ENCODE assay signal across 26 mouse cellular contexts in genomic region chr3:154381561-154381960, GRCm38 (mm10). TPM values are rescaled to one million over a fixed set of nuclear protein-coding genes. Genes with fewer than 3 reads are reported as not detected.
DNase-seq lines count a peak whose midpoint lies in the region; ATAC-seq lines count a peak whose summit lies in the region.
"Had no signal": no experiment of that assay in that cellular context is flagged by ENCODE, and none has a peak within 500 bp of the region (broad histone marks: within the 10 kb centered on the region; RNA-seq: fewer than 3 reads in every experiment).

No protein-coding gene starts in this region.

- no peak overlapping the region for H3K4me3 ChIP-seq in forebrain, embryonic 11.5 days (ENCODE audit: low read depth, low read length)
- H3K4me3 ChIP-seq in forebrain, embryonic 16.5 days (replicated peaks; ENCODE audit: low read length) = no peak overlapping the region
- H3K4me3 ChIP-seq in midbrain, embryonic 14.5 days (replicated peaks; ENCODE audit: low read depth, low read length) = no peak overlapping the region
- no peak overlapping the region for H3K4me3 ChIP-seq in midbrain, embryonic 15.5 days
- no peak overlapping the region for H3K4me3 ChIP-seq in embryonic facial prominence, embryonic 10.5 days
- H3K4me3 ChIP-seq: erythroblast, embryonic 14.5 days; heart, embryonic 15.5 days; hindbrain, embryonic 15.5 days; layer of hippocampus, adult 2 months; neural tube, embryonic 13.5 days had no signal

- H3K27me3 ChIP-seq in forebrain, embryonic 11.5 days (ENCODE audit: control insufficient read depth, insufficient read depth, low read length) = no peaks in the 10 kb centered on the region
- no peaks in the 10 kb centered on the region for H3K27me3 ChIP-seq in forebrain, embryonic 16.5 days (replicated peaks; ENCODE audit: control insufficient read depth, insufficient read depth, low read length)
- H3K27me3 ChIP-seq in midbrain, embryonic 14.5 days (ENCODE audit: control insufficient read depth, insufficient read depth, low read length) = no peaks in the 10 kb centered on the region
- H3K27me3 ChIP-seq in midbrain, embryonic 15.5 days (replicated peaks) = 0 out of 2 replicates have a peak, but pooled peaks cover 3% of the 10 kb centered on the region
- peaks cover 23% of the 10 kb centered on the region for H3K27me3 ChIP-seq in embryonic facial prominence, embryonic 10.5 days (replicated peaks; ENCODE audit: low read depth, poor library complexity, severe bottlenecking)
- H3K27me3 ChIP-seq: heart, embryonic 15.5 days; hindbrain, embryonic 15.5 days; neural tube, embryonic 13.5 days had no signal

- no peak overlapping the region for H3K4me2 ChIP-seq in forebrain, embryonic 11.5 days (ENCODE audit: low read depth, low read length, severe bottlenecking)
- H3K4me2 ChIP-seq in forebrain, embryonic 16.5 days (ENCODE audit: low read length) = no peak overlapping the region
- H3K4me2 ChIP-seq in midbrain, embryonic 14.5 days (ENCODE audit: low read length) = no peak overlapping the region
- H3K4me2 ChIP-seq in midbrain, embryonic 15.5 days = no peak overlapping the region
- H3K4me2 ChIP-seq: heart, embryonic 15.5 days; hindbrain, embryonic 15.5 days; neural tube, embryonic 13.5 days had no signal

- peaks cover 8% of the 10 kb centered on the region; the same call in 1 of the 2 replicates for H3K4me1 ChIP-seq in forebrain, embryonic 11.5 days (replicated peaks; ENCODE audit: control insufficient read depth, insufficient read depth, low read length)
- peaks cover 7% of the 10 kb centered on the region for H3K4me1 ChIP-seq in forebrain, embryonic 16.5 days (replicated peaks; ENCODE audit: control insufficient read depth, insufficient read depth, low read length)
- H3K4me1 ChIP-seq in midbrain, embryonic 14.5 days (ENCODE audit: control insufficient read depth, insufficient read depth, low read length) = peaks cover 10% of the 10 kb centered on the region; the same call in 1 of the 2 replicates
- peaks cover 13% of the 10 kb centered on the region for H3K4me1 ChIP-seq in midbrain, embryonic 15.5 days
- H3K4me1 ChIP-seq in embryonic facial prominence, embryonic 10.5 days = peaks cover 46% of the 10 kb centered on the region
- H3K4me1 ChIP-seq: heart, embryonic 15.5 days had no signal

- 6% methylated on average over 5 of the region's 5 CpGs for WGBS in forebrain, embryonic 11.5 days
- 14% methylated on average over 5 of the region's 5 CpGs for whole genome bisulfite sequencing in forebrain, embryonic 16.5 days
- WGBS in midbrain, embryonic 14.5 days = 11% methylated on average over 5 of the region's 5 CpGs
- 11% methylated on average over 5 of the region's 5 CpGs for WGBS in midbrain, embryonic 15.5 days
- 27% methylated on average over 5 of the region's 5 CpGs for WGBS in embryonic facial prominence, embryonic 10.5 days

- H3K9me3 ChIP-seq in forebrain, embryonic 11.5 days (ENCODE audit: control insufficient read depth, low read length) = no peaks in the 10 kb centered on the region
- no peaks in the 10 kb centered on the region for H3K9me3 ChIP-seq in forebrain, embryonic 16.5 days (ENCODE audit: control insufficient read depth, low read length)
- H3K9me3 ChIP-seq in midbrain, embryonic 14.5 days (ENCODE audit: control insufficient read depth, low read length) = no peaks in the 10 kb centered on the region
- H3K9me3 ChIP-seq in midbrain, embryonic 15.5 days = no peaks in the 10 kb centered on the region
- H3K9me3 ChIP-seq in embryonic facial prominence, embryonic 10.5 days = no peaks in the 10 kb centered on the region
- H3K9me3 ChIP-seq: heart, embryonic 15.5 days; hindbrain, embryonic 15.5 days; neural tube, embryonic 13.5 days had no signal

- peak; percentile 37; the same call in 1 of the 2 replicates for ATAC-seq in forebrain, embryonic 11.5 days (replicated peaks; ENCODE audit: low FRiP score)
- no peak for ATAC-seq in forebrain, embryonic 16.5 days
- ATAC-seq in midbrain, embryonic 14.5 days (ENCODE audit: low FRiP score, low TSS enrichment) = no peak
- no peak for ATAC-seq in midbrain, embryonic 15.5 days (replicated peaks)

- H3K36me3 ChIP-seq in forebrain, embryonic 11.5 days (ENCODE audit: control insufficient read depth, insufficient read depth, low read length) = no peaks in the 10 kb centered on the region
- no peaks in the 10 kb centered on the region for H3K36me3 ChIP-seq in forebrain, embryonic 16.5 days (ENCODE audit: control insufficient read depth, insufficient read depth)
- no peaks in the 10 kb centered on the region for H3K36me3 ChIP-seq in midbrain, embryonic 14.5 days (ENCODE audit: control insufficient read depth, insufficient read depth, low read length)
- H3K36me3 ChIP-seq in midbrain, embryonic 15.5 days (replicated peaks) = no peaks in the 10 kb centered on the region
- H3K36me3 ChIP-seq in embryonic facial prominence, embryonic 10.5 days (replicated peaks) = no peaks in the 10 kb centered on the region
- H3K36me3 ChIP-seq: heart, embryonic 15.5 days; hindbrain, embryonic 15.5 days; neural tube, embryonic 13.5 days had no signal

- no peak overlapping the region for H3K27ac ChIP-seq in forebrain, embryonic 11.5 days (ENCODE audit: low read depth, low read length)
- H3K27ac ChIP-seq in forebrain, embryonic 16.5 days (ENCODE audit: low read length) = no peak overlapping the region
- no peak overlapping the region for H3K27ac ChIP-seq in midbrain, embryonic 14.5 days (replicated peaks; ENCODE audit: low read depth, low read length)
- H3K27ac ChIP-seq in midbrain, embryonic 15.5 days = no peak overlapping the region
- H3K27ac ChIP-seq in embryonic facial prominence, embryonic 10.5 days (replicated peaks) = peak overlapping the region; percentile 59; the same call in 1 of the 2 replicates
- H3K27ac ChIP-seq: heart, embryonic 15.5 days; hindbrain, embryonic 15.5 days; layer of hippocampus, adult 2 months; macrophage; neural tube, embryonic 13.5 days had no signal

- H3K9ac ChIP-seq in forebrain, embryonic 11.5 days (ENCODE audit: low read length) = no peak overlapping the region
- H3K9ac ChIP-seq in forebrain, embryonic 16.5 days (replicated peaks; ENCODE audit: low read depth, low read length) = no peak overlapping the region
- no peak overlapping the region for H3K9ac ChIP-seq in midbrain, embryonic 14.5 days (replicated peaks; ENCODE audit: low read length)
- H3K9ac ChIP-seq in midbrain, embryonic 15.5 days = no peak overlapping the region
- H3K9ac ChIP-seq: heart, embryonic 15.5 days; hindbrain, embryonic 15.5 days; neural tube, embryonic 13.5 days had no signal

- no peak for DNase-seq in forebrain, embryonic 11.5 days (ENCODE audit: low spot score)
- peak; percentile 32 for DNase-seq in midbrain, embryonic 14.5 days
- DNase-seq in embryonic facial prominence, embryonic 10.5 days (ENCODE audit: low spot score) = no peak
- DNase-seq in thymus, postnatal 0 days (ENCODE audit: low spot score) = no peak
- DNase-seq in cerebellum, postnatal 10 days = no peak
- DNase-seq: adrenal gland, postnatal 14 days; cerebellum, adult 9-11 months; heart, postnatal 36 days; kidney, adult 8-10 months; kidney, postnatal 25 days; layer of hippocampus, postnatal 36 days; right cerebral cortex, adult 18-20 months; right cerebral cortex, postnatal 4 days; thymus, postnatal 25 days had no signal

RNA-seq across cellular contexts. Expression of gene Lhx8, which starts 51.1 kb away (rescaled TPM):
- 19.8 and 31.4 TPM in 2 replicates for polyA plus RNA-seq in forebrain, embryonic 11.5 days (2014; fragmentation: Nextera tagmentation; extraction: Ambion mirVana)
- polyA plus RNA-seq in forebrain, embryonic 16.5 days (2015; fragmentation: Nextera tagmentation; extraction: Ambion mirVana) = 21.5 and 35.3 TPM in 2 replicates
- polyA plus RNA-seq in midbrain, embryonic 14.5 days (2014; fragmentation: Nextera tagmentation; extraction: Ambion mirVana) = 0.26 TPM in 1 of 2 replicates, not detected in the other
- 1.9 and 4.4 TPM in 2 replicates for polyA plus RNA-seq in midbrain, embryonic 15.5 days (2015; fragmentation: Nextera tagmentation; extraction: Ambion mirVana)
- polyA plus RNA-seq in embryonic facial prominence, embryonic 10.5 days (2016; fragmentation: Nextera tagmentation; extraction: Ambion mirVana) = 59.5 and 63.6 TPM in 2 replicates
- polyA plus RNA-seq in thymus, postnatal 0 days (2015; fragmentation: Nextera tagmentation; extraction: Ambion mirVana) = 0.19 and 0.26 TPM in 2 replicates
- polyA plus RNA-seq: erythroblast, embryonic 14.5 days; intestine, embryonic 14.5 days; liver, adult 2 months; liver, embryonic 16.5 days; macrophage; neural tube, embryonic 13.5 days; stomach, embryonic 14.5 days had no signal
